Mouse (Mus musculus) ES-Bruce4 (cell line): ENCODE data around the gene Sgpl1. TPM values are rescaled to one million over a fixed set of nuclear protein-coding genes. Genes with fewer than 3 reads are reported as not detected.

Experiments used
- H3K27ac ChIP-seq: 2 replicates; pipeline ENCODE4 v1.5.1; 2012; ENCODE audit warnings: low read length, inconsistent platforms; ENCODE audit not compliant: insufficient read depth
- H3K27me3 ChIP-seq: 2 replicates; pipeline ENCODE4 v1.6.1; 2012; ENCODE audit warnings: mild to moderate bottlenecking, low read length, inconsistent platforms; ENCODE audit not compliant: control insufficient read depth, poor library complexity, insufficient read depth, severe bottlenecking
- H3K36me3 ChIP-seq: 2 replicates; pipeline ENCODE4 v1.6.1; 2012; ENCODE audit warnings: inconsistent platforms, mild to moderate bottlenecking, low read length, moderate library complexity; ENCODE audit not compliant: control insufficient read depth, poor library complexity, insufficient read depth, severe bottlenecking
- H3K4me1 ChIP-seq: one replicate; pipeline ENCODE4 v1.8.1; 2011; ENCODE audit warnings: low read length; ENCODE audit not compliant: control insufficient read depth, insufficient read depth
- H3K4me3 ChIP-seq: 2 replicates; pipeline ENCODE4 v1.5.1; 2011; ENCODE audit warnings: low read depth, mild to moderate bottlenecking, low read length
- H3K9ac ChIP-seq: 2 replicates; pipeline ENCODE4 v1.6.1; 2012; ENCODE audit warnings: low read depth, mild to moderate bottlenecking, inconsistent platforms; ENCODE audit not compliant: poor library complexity, severe bottlenecking
- H3K9me3 ChIP-seq: replicated peaks from 2 replicates; pipeline ENCODE4 v1.6.1; 2012; ENCODE audit warnings: mild to moderate bottlenecking, low read length, inconsistent platforms; ENCODE audit not compliant: control insufficient read depth, poor library complexity, insufficient read depth, severe bottlenecking
- CTCF ChIP-seq: IDR thresholded peaks from one replicate; pipeline ENCODE4 v1.8.1; 2011; ENCODE audit warnings: low read depth, low read length
- EP300 ChIP-seq: IDR thresholded peaks from 2 replicates; pipeline ENCODE4 v1.6.1; 2011; ENCODE audit warnings: low read depth, low read length; ENCODE audit not compliant: insufficient read depth
- POLR2A ChIP-seq: IDR thresholded peaks from one replicate; pipeline ENCODE4 v1.8.1; 2011; ENCODE audit warnings: low read length; ENCODE audit not compliant: insufficient read depth
- polyA plus RNA-seq: library from polyadenylated mRNA; stranded (reverse); fragments of >200 nt; gene quantifications from 2 replicates; pipeline ENCODE4 v1.2.4, GENCODE M21; 2011; ENCODE audit warnings: low read depth; ENCODE audit not compliant: missing spikeins, insufficient read depth, insufficient read length

Gene Sgpl1
- polyA plus RNA-seq, 1 experiment = 73.7 TPM

GRCm38 (mm10) chr10:61074643-61075042, 72.9 kb downstream of the Sgpl1 start:
- H3K4me3 ChIP-seq = no peak overlapping the region
- H3K27ac ChIP-seq = no peak overlapping the region
- peaks cover 2% of the 10 kb centered on the region; the same call in 1 of the 2 replicates for H3K9me3 ChIP-seq
- no peaks in the 10 kb centered on the region for H3K36me3 ChIP-seq
- no peaks in the 10 kb centered on the region for H3K27me3 ChIP-seq
- peaks cover 5% of the 10 kb centered on the region for H3K4me1 ChIP-seq
- TF ChIP-seq CTCF (no peak), POLR2A (no peak), EP300 (no peak)
- H3K9ac ChIP-seq = no peak overlapping the region

GRCm38 (mm10) chr10:61072324-61072723, 75.2 kb downstream of the Sgpl1 start:
- H3K9me3 ChIP-seq = peaks cover 2% of the 10 kb centered on the region; the same call in 1 of the 2 replicates
- H3K4me3 ChIP-seq = no peak overlapping the region
- H3K36me3 ChIP-seq = no peaks in the 10 kb centered on the region
- no peaks in the 10 kb centered on the region for H3K27me3 ChIP-seq
- TF ChIP-seq CTCF = peak; percentile 83
- TF ChIP-seq POLR2A = no peak
- no peak overlapping the region for H3K27ac ChIP-seq
- H3K9ac ChIP-seq = no peak overlapping the region
- no peaks in the 10 kb centered on the region for H3K4me1 ChIP-seq

GRCm38 (mm10) chr10:61069248-61069647, 78.3 kb downstream of the Sgpl1 start:
- Histone ChIP-seq H3K9ac (no peak overlapping the region), H3K4me1 (no peaks in the 10 kb centered on the region), H3K27me3 (no peaks in the 10 kb centered on the region), H3K27ac (no peak overlapping the region), H3K36me3 (no peaks in the 10 kb centered on the region), H3K9me3 (no peaks in the 10 kb centered on the region), H3K4me3 (no peak overlapping the region)
- no peak for TF ChIP-seq POLR2A
- no peak for TF ChIP-seq CTCF
- TF ChIP-seq EP300 = no peak

- no peak overlapping the region for H3K9ac ChIP-seq
- no peak overlapping the region for H3K27ac ChIP-seq
Observed at GRCm38 (mm10) chr10:61068436-61069192, 78.9 kb downstream of the Sgpl1 start.

GRCm38 (mm10) chr10:61065287-61066005, 82.1 kb downstream of the Sgpl1 start:
- peaks cover 12% of the 10 kb centered on the region for H3K4me1 ChIP-seq
- H3K27me3 ChIP-seq = no peaks in the 10 kb centered on the region
- no peak overlapping the region for H3K9ac ChIP-seq
- no peak overlapping the region for H3K4me3 ChIP-seq
- H3K27ac ChIP-seq = no peak overlapping the region
- no peaks in the 10 kb centered on the region for H3K36me3 ChIP-seq
- H3K9me3 ChIP-seq = no peaks in the 10 kb centered on the region
- TF ChIP-seq EP300 = no peak
- TF ChIP-seq CTCF = no peak
- no peak for TF ChIP-seq POLR2A

More at GRCm38 (mm10) chr10:61068436-61069192, 78.9 kb downstream of the Sgpl1 start:
- TF ChIP-seq EP300 = 0 out of 2 replicates have a peak, but pooled peaks have one; percentile 15
- TF ChIP-seq POLR2A = no peak
- peak; percentile 85 for TF ChIP-seq CTCF
- Histone ChIP-seq H3K9me3 (no peaks in the 10 kb centered on the region), H3K4me1 (peaks cover 4% of the 10 kb centered on the region), H3K4me3 (no peak overlapping the region), H3K36me3 (no peaks in the 10 kb centered on the region), H3K27me3 (no peaks in the 10 kb centered on the region)

- Histone ChIP-seq H3K36me3 (no peaks in the 10 kb centered on the region), H3K9ac (peak overlapping the region; percentile 12; the same call in 1 of the 2 replicates), H3K27me3 (no peaks in the 10 kb centered on the region), H3K4me3 (peak overlapping the region; percentile 31), H3K27ac (peak overlapping the region; percentile 71), H3K9me3 (no peaks in the 10 kb centered on the region), H3K4me1 (peaks cover 16% of the 10 kb centered on the region)
- TF ChIP-seq POLR2A (peak; percentile 27), CTCF (no peak), EP300 (no peak)
Observed at GRCm38 (mm10) chr10:61064635-61065034, 82.9 kb downstream of the Sgpl1 start.
